Mouse (Mus musculus): ENCODE measurements around the gene Cacna1d. TPM values are rescaled to one million over a fixed set of nuclear protein-coding genes. Genes with fewer than 3 reads are reported as not detected.

Cacna1d gene
- polyA plus RNA-seq, 1 experiment from 2014 or later = 3.0 TPM

GRCm38 (mm10) chr14:30171593-30171992 lies 319.7 kb downstream of the Cacna1d start:
- Histone ChIP-seq H3K27me3 (no peaks in the 10 kb centered on the region), H3K9ac (no peak overlapping the region), H3K4me2 (replicated peaks) (no peak overlapping the region), H3K4me3 (no peak overlapping the region), H3K9me3 (no peaks in the 10 kb centered on the region), H3K27ac (no peak overlapping the region), H3K4me1 (no peaks in the 10 kb centered on the region), H3K36me3 (no peaks in the 10 kb centered on the region)
- no peak for ATAC-seq (ENCODE audit: insufficient number of reproducible peaks, insufficient read depth, low FRiP score, low TSS enrichment)
- 87% methylated on average over 6 of the region's 6 CpGs for WGBS

GRCm38 (mm10) chr14:30171008-30171407 lies 320.2 kb downstream of the Cacna1d start:
- Histone ChIP-seq H3K9ac (no peak overlapping the region), H3K36me3 (no peaks in the 10 kb centered on the region), H3K27ac (no peak overlapping the region), H3K9me3 (no peaks in the 10 kb centered on the region), H3K4me3 (no peak overlapping the region), H3K4me2 (replicated peaks) (no peak overlapping the region), H3K27me3 (no peaks in the 10 kb centered on the region), H3K4me1 (no peaks in the 10 kb centered on the region)
- no peak for ATAC-seq (ENCODE audit: insufficient number of reproducible peaks, insufficient read depth, low FRiP score, low TSS enrichment)
- 64% methylated on average over 6 of the region's 6 CpGs for WGBS

- WGBS = 79% methylated on average over 5 of the region's 5 CpGs
Measured at GRCm38 (mm10) chr14:30169455-30169854, 321.8 kb downstream of the Cacna1d start.

DNA sequence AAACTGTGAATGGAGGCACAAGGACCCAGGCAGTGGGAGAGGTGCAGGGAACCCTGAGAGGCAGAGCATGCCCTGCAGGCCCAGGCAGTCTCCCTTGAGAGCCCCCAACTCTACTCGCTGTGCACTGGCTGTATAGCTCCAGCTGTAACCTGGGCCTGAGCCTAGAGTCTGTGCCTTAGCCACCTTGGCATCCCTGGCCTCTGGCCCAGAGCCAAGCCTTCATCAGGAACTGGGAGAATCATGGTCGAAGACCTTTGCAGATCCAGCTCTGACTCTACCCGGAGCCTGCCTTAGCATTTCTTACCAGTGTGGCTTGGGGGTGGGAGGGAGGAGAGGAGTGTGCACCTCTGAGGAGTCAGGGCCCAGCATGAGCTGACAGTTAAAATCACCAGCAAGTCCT lies 322.4 kb downstream of the Cacna1d start:
- WGBS = 57% methylated on average over 3 of the region's 3 CpGs
- no peak overlapping the region for H3K4me2 ChIP-seq (replicated peaks)
- H3K27ac ChIP-seq = no peak overlapping the region
- no peak overlapping the region for H3K4me3 ChIP-seq
- no peaks in the 10 kb centered on the region for H3K36me3 ChIP-seq
- H3K9ac ChIP-seq = no peak overlapping the region
- H3K9me3 ChIP-seq = no peaks in the 10 kb centered on the region
- no peak for ATAC-seq (ENCODE audit: insufficient number of reproducible peaks, insufficient read depth, low FRiP score, low TSS enrichment)
- H3K4me1 ChIP-seq = 0 out of 2 replicates have a peak, but pooled peaks cover 4% of the 10 kb centered on the region
- no peaks in the 10 kb centered on the region for H3K27me3 ChIP-seq

More at GRCm38 (mm10) chr14:30169455-30169854, 321.8 kb downstream of the Cacna1d start:
- Histone ChIP-seq H3K36me3 (no peaks in the 10 kb centered on the region), H3K27me3 (no peaks in the 10 kb centered on the region), H3K27ac (no peak overlapping the region), H3K9ac (no peak overlapping the region), H3K4me2 (replicated peaks) (no peak overlapping the region), H3K4me1 (0 out of 2 replicates have a peak, but pooled peaks cover under 1% of the 10 kb centered on the region), H3K9me3 (no peaks in the 10 kb centered on the region), H3K4me3 (no peak overlapping the region)
- no peak for ATAC-seq (ENCODE audit: insufficient number of reproducible peaks, insufficient read depth, low FRiP score, low TSS enrichment)

GRCm38 (mm10) chr14:30168387-30168786 lies 322.9 kb downstream of the Cacna1d start:
- WGBS = 81% methylated on average over 3 of the region's 3 CpGs
- Histone ChIP-seq H3K9ac (no peak overlapping the region), H3K4me2 (replicated peaks) (no peak overlapping the region), H3K27ac (no peak overlapping the region), H3K27me3 (no peaks in the 10 kb centered on the region), H3K4me1 (0 out of 2 replicates have a peak, but pooled peaks cover 4% of the 10 kb centered on the region), H3K4me3 (no peak overlapping the region), H3K36me3 (no peaks in the 10 kb centered on the region), H3K9me3 (no peaks in the 10 kb centered on the region)
- ATAC-seq (ENCODE audit: insufficient number of reproducible peaks, insufficient read depth, low FRiP score, low TSS enrichment) = no peak

DNA sequence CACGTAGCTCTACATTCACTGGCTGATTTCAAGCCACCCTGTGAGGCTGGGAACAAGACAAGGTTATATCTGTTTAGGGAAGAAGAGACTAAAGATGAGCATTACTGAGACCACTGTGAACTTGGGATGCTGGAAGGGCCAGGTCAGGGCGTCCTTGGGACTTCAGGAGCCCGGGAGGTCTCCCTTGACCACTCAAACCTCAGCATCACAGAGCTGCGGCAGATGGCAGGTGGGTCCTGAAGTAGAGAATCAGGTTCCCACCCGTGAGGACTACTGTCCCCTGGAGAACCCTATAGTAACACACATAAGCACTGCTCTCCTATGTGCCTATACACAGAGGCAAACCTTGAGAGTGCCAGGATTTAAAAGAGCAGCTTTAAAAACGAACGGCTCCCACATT lies 323.6 kb downstream of the Cacna1d start:
- Histone ChIP-seq H3K9me3 (no peaks in the 10 kb centered on the region), H3K4me2 (replicated peaks) (no peak overlapping the region), H3K4me1 (0 out of 2 replicates have a peak, but pooled peaks cover 4% of the 10 kb centered on the region), H3K4me3 (no peak overlapping the region), H3K27me3 (no peaks in the 10 kb centered on the region), H3K9ac (no peak overlapping the region), H3K27ac (no peak overlapping the region), H3K36me3 (no peaks in the 10 kb centered on the region)
- 93% methylated on average over 7 of the region's 7 CpGs for WGBS
- ATAC-seq (ENCODE audit: insufficient number of reproducible peaks, insufficient read depth, low FRiP score, low TSS enrichment) = no peak

GRCm38 (mm10) chr14:30166036-30166435 lies 325.2 kb downstream of the Cacna1d start:
- Histone ChIP-seq H3K4me2 (replicated peaks) (no peak overlapping the region), H3K27ac (no peak overlapping the region), H3K4me1 (0 out of 2 replicates have a peak, but pooled peaks cover 4% of the 10 kb centered on the region), H3K9ac (no peak overlapping the region), H3K36me3 (no peaks in the 10 kb centered on the region), H3K9me3 (no peaks in the 10 kb centered on the region), H3K4me3 (no peak overlapping the region), H3K27me3 (no peaks in the 10 kb centered on the region)
- 92% methylated on average over 11 of the region's 11 CpGs for WGBS
- ATAC-seq (ENCODE audit: insufficient number of reproducible peaks, insufficient read depth, low FRiP score, low TSS enrichment) = no peak

GRCm38 (mm10) chr14:30163733-30164708 lies 327.2 kb downstream of the Cacna1d start:
- no peak overlapping the region for H3K4me3 ChIP-seq
- no peak overlapping the region for H3K4me2 ChIP-seq (replicated peaks)
- H3K36me3 ChIP-seq = no peaks in the 10 kb centered on the region
- WGBS = 78% methylated on average over 20 of the region's 20 CpGs
- H3K4me1 ChIP-seq = 0 out of 2 replicates have a peak, but pooled peaks cover 4% of the 10 kb centered on the region
- no peaks in the 10 kb centered on the region for H3K9me3 ChIP-seq
- H3K9ac ChIP-seq = no peak overlapping the region
- no peaks in the 10 kb centered on the region for H3K27me3 ChIP-seq
- no peak for ATAC-seq (ENCODE audit: insufficient number of reproducible peaks, insufficient read depth, low FRiP score, low TSS enrichment)
- H3K27ac ChIP-seq = no peak overlapping the region

DNA sequence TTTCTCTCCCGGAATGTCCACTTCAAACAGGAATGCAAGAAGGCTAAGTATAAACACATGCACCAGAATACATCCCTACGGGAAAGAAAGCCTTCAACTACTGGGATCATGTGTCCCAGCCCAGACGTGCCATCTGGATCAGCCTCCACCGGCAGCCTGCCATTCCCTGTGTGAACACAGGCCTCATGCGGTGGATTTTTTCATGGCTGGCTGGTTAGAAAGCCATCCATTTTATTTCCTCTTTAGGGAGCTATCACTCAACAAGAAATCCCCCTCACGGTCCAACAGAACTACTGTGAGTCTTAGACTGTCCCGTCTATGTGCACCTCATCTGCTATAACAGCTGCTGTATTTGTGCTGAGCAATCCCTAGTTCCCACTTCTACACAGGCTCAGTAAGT lies 343.5 kb downstream of the Cacna1d start:
- 17% methylated on average over 7 of the region's 7 CpGs for WGBS

GRCm38 (mm10) chr14:30138379-30138964 lies 352.8 kb downstream of the Cacna1d start:
- 0 out of 2 replicates have a peak, but pooled peaks have one; percentile 63 for ATAC-seq (ENCODE audit: insufficient number of reproducible peaks, insufficient read depth, low FRiP score, low TSS enrichment)
- no peaks in the 10 kb centered on the region for H3K36me3 ChIP-seq
- H3K4me1 ChIP-seq = peaks cover 10% of the 10 kb centered on the region
- WGBS = 20% methylated on average over 11 of the region's 11 CpGs
- H3K4me3 ChIP-seq = no peak overlapping the region
- no peak overlapping the region for H3K4me2 ChIP-seq (replicated peaks)
- H3K27me3 ChIP-seq = peaks cover 9% of the 10 kb centered on the region; the same call in 1 of the 2 replicates
- no peaks in the 10 kb centered on the region for H3K9me3 ChIP-seq
- no peak overlapping the region for H3K27ac ChIP-seq
- no peak overlapping the region for H3K9ac ChIP-seq

More for the DNA sequence above, 343.5 kb downstream of the Cacna1d start:
- Histone ChIP-seq H3K4me2 (replicated peaks) (no peak overlapping the region), H3K27ac (0 out of 2 replicates have a peak overlapping the region, but pooled peaks have one; percentile 4), H3K4me1 (peaks cover 12% of the 10 kb centered on the region; the same call in 1 of the 2 replicates), H3K36me3 (no peaks in the 10 kb centered on the region), H3K9ac (no peak overlapping the region), H3K4me3 (no peak overlapping the region), H3K9me3 (no peaks in the 10 kb centered on the region), H3K27me3 (0 out of 2 replicates have a peak, but pooled peaks cover under 1% of the 10 kb centered on the region)
- peak; percentile 56; the same call in 1 of the 2 replicates for ATAC-seq (ENCODE audit: insufficient number of reproducible peaks, insufficient read depth, low FRiP score, low TSS enrichment)

- Histone ChIP-seq H3K9ac (no peak overlapping the region), H3K4me2 (replicated peaks) (no peak overlapping the region), H3K27me3 (peaks cover 9% of the 10 kb centered on the region; the same call in 1 of the 2 replicates), H3K4me1 (peaks cover 10% of the 10 kb centered on the region), H3K27ac (no peak overlapping the region), H3K4me3 (no peak overlapping the region), H3K36me3 (no peaks in the 10 kb centered on the region), H3K9me3 (no peaks in the 10 kb centered on the region)
- no peak for ATAC-seq (ENCODE audit: insufficient number of reproducible peaks, insufficient read depth, low FRiP score, low TSS enrichment)
- WGBS = 55% methylated on average over 3 of the region's 3 CpGs
Measured at GRCm38 (mm10) chr14:30137961-30138360, 353.3 kb downstream of the Cacna1d start.

Measured in embryonic facial prominence, embryonic 12.5 days (tissue).